Mouse (Mus musculus): ENCODE measurements at regions not wholly inside any gene's neighbourhood (a gene's known extent, or its start where the extent isn't known, plus 50 kb on each side); places are given as distances from the start of the nearest gene placed in this dataset.

GRCm38 (mm10) chr7:118042914-118043313 is 73.1 kb downstream of the Rps15a start:
- ATAC-seq (replicated peaks; ENCODE audit: insufficient number of reproducible peaks, insufficient read depth, low FRiP score, low read depth): no peak
- no peak overlapping the region for H3K4me2 ChIP-seq
- 55% methylated on average over 10 of the region's 10 CpGs for WGBS

GRCm38 (mm10) chr7:118039862-118040261 is 76.1 kb downstream of the Rps15a start:
- Histone ChIP-seq H3K4me1 (replicated peaks) (no peaks in the 10 kb centered on the region), H3K4me2 (no peak overlapping the region), H3K9me3 (replicated peaks) (no peaks in the 10 kb centered on the region), H3K27me3 (no peaks in the 10 kb centered on the region), H3K36me3 (no peaks in the 10 kb centered on the region), H3K9ac (no peak overlapping the region), H3K4me3 (no peak overlapping the region), H3K27ac (no peak overlapping the region)
- WGBS: 70% methylated on average over 4 of the region's 4 CpGs
- no peak for ATAC-seq (replicated peaks; ENCODE audit: insufficient number of reproducible peaks, insufficient read depth, low FRiP score, low read depth)

More at GRCm38 (mm10) chr7:118042914-118043313, 73.1 kb downstream of the Rps15a start:
- Histone ChIP-seq H3K9ac (no peak overlapping the region), H3K27me3 (no peaks in the 10 kb centered on the region), H3K9me3 (replicated peaks) (no peaks in the 10 kb centered on the region), H3K27ac (no peak overlapping the region), H3K4me1 (replicated peaks) (no peaks in the 10 kb centered on the region), H3K36me3 (no peaks in the 10 kb centered on the region), H3K4me3 (no peak overlapping the region)

GRCm38 (mm10) chr7:118037062-118037461 is 78.9 kb downstream of the Rps15a start:
- no peaks in the 10 kb centered on the region for H3K36me3 ChIP-seq
- H3K27me3 ChIP-seq: no peaks in the 10 kb centered on the region
- no peak; the same call in 1 of the 2 replicates for ATAC-seq (replicated peaks; ENCODE audit: insufficient number of reproducible peaks, insufficient read depth, low FRiP score, low read depth)
- no peaks in the 10 kb centered on the region for H3K9me3 ChIP-seq (replicated peaks)
- WGBS: 64% methylated on average over 3 of the region's 3 CpGs
- no peak overlapping the region for H3K9ac ChIP-seq
- H3K4me3 ChIP-seq: no peak overlapping the region
- H3K4me2 ChIP-seq: no peak overlapping the region
- H3K4me1 ChIP-seq (replicated peaks): no peaks in the 10 kb centered on the region
- no peak overlapping the region for H3K27ac ChIP-seq

GRCm38 (mm10) chr7:118026106-118026526 is 89.9 kb downstream of the Rps15a start:
- Histone ChIP-seq H3K4me2 (no peak overlapping the region), H3K27ac (no peak overlapping the region), H3K9me3 (replicated peaks) (no peaks in the 10 kb centered on the region), H3K4me3 (no peak overlapping the region), H3K4me1 (replicated peaks) (peaks cover 7% of the 10 kb centered on the region; the same call in 1 of the 2 replicates), H3K9ac (no peak overlapping the region), H3K27me3 (no peaks in the 10 kb centered on the region), H3K36me3 (no peaks in the 10 kb centered on the region)
- ATAC-seq (replicated peaks; ENCODE audit: insufficient number of reproducible peaks, insufficient read depth, low FRiP score, low read depth): no peak
- WGBS: 13% methylated on average over 10 of the region's 10 CpGs

GRCm38 (mm10) chr7:118004620-118005019 is 111.4 kb downstream of the Rps15a start:
- H3K36me3 ChIP-seq: no peaks in the 10 kb centered on the region
- 74% methylated on average over 7 of the region's 7 CpGs for WGBS
- no peak overlapping the region for H3K4me3 ChIP-seq
- no peak overlapping the region for H3K4me2 ChIP-seq
- no peak overlapping the region for H3K9ac ChIP-seq
- H3K27me3 ChIP-seq: no peaks in the 10 kb centered on the region
- H3K27ac ChIP-seq: no peak overlapping the region
- H3K4me1 ChIP-seq (replicated peaks): no peaks in the 10 kb centered on the region
- no peak for ATAC-seq (replicated peaks; ENCODE audit: insufficient number of reproducible peaks, insufficient read depth, low FRiP score, low read depth)
- H3K9me3 ChIP-seq (replicated peaks): no peaks in the 10 kb centered on the region

GRCm38 (mm10) chr7:118001881-118002280 is 114.1 kb downstream of the Rps15a start:
- WGBS: 68% methylated on average over 3 of the region's 3 CpGs
- no peaks in the 10 kb centered on the region for H3K36me3 ChIP-seq
- ATAC-seq (replicated peaks; ENCODE audit: insufficient number of reproducible peaks, insufficient read depth, low FRiP score, low read depth): no peak
- H3K4me1 ChIP-seq (replicated peaks): no peaks in the 10 kb centered on the region
- H3K4me2 ChIP-seq: no peak overlapping the region
- no peaks in the 10 kb centered on the region for H3K9me3 ChIP-seq (replicated peaks)
- no peak overlapping the region for H3K27ac ChIP-seq
- no peaks in the 10 kb centered on the region for H3K27me3 ChIP-seq
- H3K9ac ChIP-seq: no peak overlapping the region
- H3K4me3 ChIP-seq: no peak overlapping the region

GRCm38 (mm10) chr7:118001121-118001520 is 114.9 kb downstream of the Rps15a start:
- Histone ChIP-seq H3K4me1 (replicated peaks) (no peaks in the 10 kb centered on the region), H3K9ac (no peak overlapping the region), H3K27me3 (no peaks in the 10 kb centered on the region), H3K36me3 (no peaks in the 10 kb centered on the region), H3K4me3 (no peak overlapping the region), H3K27ac (no peak overlapping the region), H3K9me3 (replicated peaks) (no peaks in the 10 kb centered on the region), H3K4me2 (no peak overlapping the region)
- WGBS: 3% methylated on average over 4 of the region's 4 CpGs
- ATAC-seq (replicated peaks; ENCODE audit: insufficient number of reproducible peaks, insufficient read depth, low FRiP score, low read depth): no peak

- H3K27ac ChIP-seq: no peak overlapping the region
- no peak overlapping the region for H3K9ac ChIP-seq
- no peak overlapping the region for H3K4me3 ChIP-seq
- WGBS: 61% methylated on average over 4 of the region's 4 CpGs
- H3K36me3 ChIP-seq: no peaks in the 10 kb centered on the region
- no peaks in the 10 kb centered on the region for H3K9me3 ChIP-seq (replicated peaks)
- no peaks in the 10 kb centered on the region for H3K4me1 ChIP-seq (replicated peaks)
- H3K4me2 ChIP-seq: no peak overlapping the region
- no peak for ATAC-seq (replicated peaks; ENCODE audit: insufficient number of reproducible peaks, insufficient read depth, low FRiP score, low read depth)
- no peaks in the 10 kb centered on the region for H3K27me3 ChIP-seq
Measured at GRCm38 (mm10) chr7:117982177-117982576, 133.8 kb downstream of the Rps15a start.

GRCm38 (mm10) chr7:117971176-117971575 is 144.8 kb downstream of the Rps15a start:
- 13% methylated on average over 1 of the region's 1 CpGs for WGBS
- no peak overlapping the region for H3K27ac ChIP-seq

GRCm38 (mm10) chr7:117943435-117943834 is 172.6 kb downstream of the Rps15a start:
- Histone ChIP-seq H3K4me3 (no peak overlapping the region), H3K9ac (no peak overlapping the region), H3K9me3 (replicated peaks) (no peaks in the 10 kb centered on the region), H3K27me3 (no peaks in the 10 kb centered on the region), H3K4me2 (no peak overlapping the region), H3K4me1 (replicated peaks) (no peaks in the 10 kb centered on the region), H3K36me3 (no peaks in the 10 kb centered on the region), H3K27ac (no peak overlapping the region)
- WGBS: 88% methylated on average over 3 of the region's 3 CpGs
- no peak for ATAC-seq (replicated peaks; ENCODE audit: insufficient number of reproducible peaks, insufficient read depth, low FRiP score, low read depth)

More at GRCm38 (mm10) chr7:117971176-117971575, 144.8 kb downstream of the Rps15a start:
- no peaks in the 10 kb centered on the region for H3K27me3 ChIP-seq
- no peak overlapping the region for H3K4me3 ChIP-seq
- no peak overlapping the region for H3K4me2 ChIP-seq
- H3K4me1 ChIP-seq (replicated peaks): no peaks in the 10 kb centered on the region
- no peaks in the 10 kb centered on the region for H3K9me3 ChIP-seq (replicated peaks)
- ATAC-seq (replicated peaks; ENCODE audit: insufficient number of reproducible peaks, insufficient read depth, low FRiP score, low read depth): no peak; the same call in 1 of the 2 replicates
- no peak overlapping the region for H3K9ac ChIP-seq
- H3K36me3 ChIP-seq: no peaks in the 10 kb centered on the region

- Histone ChIP-seq H3K4me2 (no peak overlapping the region), H3K27ac (no peak overlapping the region), H3K27me3 (no peaks in the 10 kb centered on the region), H3K9me3 (replicated peaks) (no peaks in the 10 kb centered on the region), H3K9ac (no peak overlapping the region), H3K4me1 (replicated peaks) (no peaks in the 10 kb centered on the region), H3K4me3 (no peak overlapping the region), H3K36me3 (no peaks in the 10 kb centered on the region)
- no peak for ATAC-seq (replicated peaks; ENCODE audit: insufficient number of reproducible peaks, insufficient read depth, low FRiP score, low read depth)
- WGBS: 73% methylated on average over 7 of the region's 7 CpGs
Measured at GRCm38 (mm10) chr7:117939618-117940017, 176.4 kb downstream of the Rps15a start.

- Histone ChIP-seq H3K36me3 (no peaks in the 10 kb centered on the region), H3K4me3 (no peak overlapping the region), H3K4me2 (no peak overlapping the region), H3K9me3 (replicated peaks) (no peaks in the 10 kb centered on the region), H3K27ac (no peak overlapping the region), H3K9ac (no peak overlapping the region), H3K27me3 (no peaks in the 10 kb centered on the region), H3K4me1 (replicated peaks) (no peaks in the 10 kb centered on the region)
- 56% methylated on average over 3 of the region's 3 CpGs for WGBS
- ATAC-seq (replicated peaks; ENCODE audit: insufficient number of reproducible peaks, insufficient read depth, low FRiP score, low read depth): no peak
Measured at GRCm38 (mm10) chr7:117934908-117935307, 181.1 kb downstream of the Rps15a start.
